Mouse (Mus musculus) urinary bladder, postnatal 4 days (tissue): ENCODE results near the gene Dpy19l3.

Experiments
- DNase-seq, 2 experiments: peaks; one replicate each; pipeline ENCODE4 v3.0.0; 2021 to 2022; ENCODE audit warnings: low spot score in 2 of 2

Dpy19l3 gene

GRCm38 (mm10) chr7:35688781-35689349, 65.4 kb downstream of the Dpy19l3 start:
- DNase-seq, result no peak

- no peak for DNase-seq
Measured at GRCm38 (mm10) chr7:35688276-35688675, 66.0 kb downstream of the Dpy19l3 start.

GRCm38 (mm10) chr7:35687229-35687628, 67.0 kb downstream of the Dpy19l3 start:
- no peak for DNase-seq

GRCm38 (mm10) chr7:35686756-35687155, 67.5 kb downstream of the Dpy19l3 start:
- DNase-seq, result peak; percentile 34 to 69

- no peak for DNase-seq
Measured at GRCm38 (mm10) chr7:35686216-35686615, 68.0 kb downstream of the Dpy19l3 start.

- no peak for DNase-seq
Measured at GRCm38 (mm10) chr7:35683409-35684122, 70.7 kb downstream of the Dpy19l3 start.

- no peak for DNase-seq
Measured at GRCm38 (mm10) chr7:35681559-35681958, 72.7 kb downstream of the Dpy19l3 start.

GRCm38 (mm10) chr7:35678976-35679375, 75.3 kb downstream of the Dpy19l3 start:
- DNase-seq, result no peak

GRCm38 (mm10) chr7:35668066-35669041, 85.9 kb downstream of the Dpy19l3 start:
- DNase-seq, result no peak

GRCm38 (mm10) chr7:35663790-35664376, 90.4 kb downstream of the Dpy19l3 start:
- DNase-seq, result no peak

- DNase-seq, result no peak
Measured at GRCm38 (mm10) chr7:35659173-35659572, 95.1 kb downstream of the Dpy19l3 start.

- DNase-seq, result no peak
Measured at GRCm38 (mm10) chr7:35657829-35658228, 96.4 kb downstream of the Dpy19l3 start.

GRCm38 (mm10) chr7:35651583-35652270, 102.5 kb downstream of the Dpy19l3 start:
- DNase-seq, result no peak

GRCm38 (mm10) chr7:35650716-35651410, 103.4 kb downstream of the Dpy19l3 start:
- DNase-seq, result no peak

- DNase-seq, result peak in 1 of 2 experiments; percentile 35
Measured at GRCm38 (mm10) chr7:35649071-35649470, 105.2 kb downstream of the Dpy19l3 start.

GRCm38 (mm10) chr7:35648239-35649069, 105.8 kb downstream of the Dpy19l3 start:
- DNase-seq, result no peak

- peak; percentile 97 to 98 for DNase-seq
Measured at GRCm38 (mm10) chr7:35647101-35647698, 107.1 kb downstream of the Dpy19l3 start, which contains the start of gene Pdcd5. Gene Pdcd5 (minus strand): TSS chr7:35647521.

- no peak for DNase-seq
Measured at GRCm38 (mm10) chr7:35646317-35647081, 107.8 kb downstream of the Dpy19l3 start.
